Mouse (Mus musculus): ENCODE data around the gene Mgarp.
"Not testable (repeated sequence)": the region's sequence is repeated elsewhere in the genome, so short reads cannot be mapped to it uniquely, and the experiment has no call there.

The Mgarp gene

DNA sequence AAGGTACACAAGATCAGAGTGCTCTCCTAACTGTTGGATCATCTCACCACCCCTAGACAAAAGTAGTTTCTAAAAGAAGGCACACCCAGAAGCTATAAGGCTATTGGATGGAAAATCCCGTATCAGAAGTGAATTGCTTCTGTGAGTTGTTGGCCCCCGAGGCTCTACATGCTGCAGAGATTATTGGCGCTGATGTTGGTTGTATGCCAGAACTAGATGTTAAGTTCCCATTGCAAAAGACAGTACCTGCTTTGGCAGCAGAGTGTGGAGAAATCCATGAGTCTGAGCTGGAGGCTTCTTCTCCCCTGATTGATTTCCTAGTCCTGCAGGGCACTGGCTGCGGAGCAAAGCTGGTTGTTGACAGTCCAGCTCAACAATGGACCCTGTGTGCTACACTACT, 28.5 kb downstream of the Mgarp start:
- in situ Hi-C loops (cut with MboI, MseI) = loop anchor here (5.0 kb wide), 1 partner anchor 136 kb away; no protein-coding TSS in a partner anchor

GRCm38 (mm10) chr3:51366926-51367325, 29.6 kb downstream of the Mgarp start:
- in situ Hi-C loops (cut with MboI, MseI) = loop anchor here (5.0 kb wide), 1 partner anchor 135 kb away; no protein-coding TSS in a partner anchor

DNA sequence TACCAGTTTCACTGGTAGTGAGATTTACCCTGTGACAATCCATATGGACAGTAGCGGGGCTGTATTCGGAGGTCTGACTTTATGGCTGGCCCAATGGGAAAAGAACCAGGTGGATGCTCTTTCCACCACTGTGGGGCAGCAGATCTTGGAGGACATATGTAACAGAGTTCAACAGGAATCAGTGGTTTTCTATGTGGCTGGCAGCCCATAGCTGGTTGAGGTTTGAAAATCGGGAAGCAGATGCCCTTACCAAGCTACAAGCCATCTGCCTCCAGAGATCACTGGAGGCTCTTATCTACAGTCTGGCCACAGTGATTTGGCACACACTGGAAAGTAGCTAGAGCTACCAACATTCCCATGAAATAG, 31.0 kb downstream of the Mgarp start:
- in situ Hi-C loops (cut with MboI, MseI) = loop anchor here (5.0 kb wide), 1 partner anchor 133 kb away; no protein-coding TSS in a partner anchor

DNA sequence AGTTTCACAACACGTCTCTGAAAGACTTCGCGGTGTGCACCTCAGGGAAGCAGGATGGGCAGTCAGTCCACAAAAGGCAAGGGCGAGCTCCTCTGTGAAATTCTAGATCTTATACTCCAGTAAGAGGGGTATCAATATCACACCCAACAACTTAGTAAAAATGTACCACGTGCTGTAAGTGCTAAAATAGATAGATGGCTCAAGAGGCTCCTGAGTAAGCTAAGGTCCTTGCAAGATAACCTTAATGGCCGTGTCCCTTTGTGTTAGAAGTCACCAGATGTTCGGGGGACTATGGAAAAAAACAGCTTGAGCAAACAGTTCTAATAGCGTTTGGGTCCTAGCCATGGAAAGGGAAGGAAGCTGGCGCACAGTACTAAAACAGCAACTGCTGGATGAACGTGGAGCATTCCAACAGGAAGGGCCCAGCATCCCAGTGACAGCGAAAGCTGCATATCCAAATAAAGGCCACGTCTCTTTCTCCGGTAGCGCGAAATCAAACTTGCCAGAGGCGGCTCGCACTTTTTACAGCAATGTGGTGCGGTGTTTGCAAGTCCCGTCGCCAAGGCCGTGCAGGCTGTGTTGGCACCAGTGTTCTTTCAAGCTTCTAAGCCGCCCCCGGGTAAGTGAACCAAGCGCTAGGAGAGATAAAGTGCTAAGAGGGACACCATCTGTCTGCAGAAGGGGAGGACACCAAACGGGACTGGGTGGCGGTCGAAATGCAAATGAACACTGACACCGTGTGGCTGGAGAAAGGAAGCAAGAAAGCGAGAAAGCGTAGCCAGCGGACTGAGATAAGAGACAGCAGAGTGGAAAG, 31.6 kb downstream of the Mgarp start:
- in situ Hi-C loops (cut with MboI, MseI) = loop anchor here (5.0 kb wide), 1 partner anchor 133 kb away; no protein-coding TSS in a partner anchor

GRCm38 (mm10) chr3:51361066-51361465, 35.5 kb downstream of the Mgarp start:
- in situ Hi-C loops (cut with MboI, MseI) = no loop called here

DNA sequence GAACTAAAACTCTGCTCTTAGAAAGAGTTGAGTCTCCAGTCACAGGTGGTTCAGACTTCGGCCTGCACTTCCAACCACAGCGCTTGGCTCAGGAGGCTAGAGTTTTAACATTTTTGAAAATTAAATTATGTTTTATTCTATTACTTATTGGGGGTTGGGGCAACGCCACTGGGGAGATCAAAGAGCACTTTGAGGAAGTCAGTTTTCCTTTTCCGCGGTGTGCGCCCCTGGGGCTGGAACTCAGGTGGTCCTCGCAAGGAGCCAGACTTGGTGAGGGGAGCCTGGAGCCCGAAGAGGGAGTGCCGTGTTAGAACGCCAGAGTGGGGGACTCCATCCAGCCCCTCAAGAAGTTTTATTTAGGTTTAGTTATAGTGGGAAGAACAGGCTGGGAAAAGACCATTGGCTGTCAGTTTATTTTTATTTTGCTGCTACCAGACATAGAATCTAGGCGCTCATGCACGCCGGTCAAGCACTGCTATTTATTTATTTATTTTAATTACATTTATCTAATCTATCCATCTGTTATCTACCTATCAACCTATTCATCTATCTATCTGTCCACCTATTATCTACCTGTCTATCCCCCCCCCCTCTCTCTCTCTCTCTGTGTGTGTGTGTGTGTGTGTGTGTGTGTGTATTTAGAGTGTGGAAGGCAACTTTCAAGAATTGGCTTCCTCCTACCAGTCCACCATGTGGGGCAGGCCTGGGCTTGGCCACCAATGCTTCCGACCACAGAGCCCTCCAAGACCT, 36.8 kb downstream of the Mgarp start:
- in situ Hi-C loops (cut with MboI, MseI) = loop anchor here (5.0 kb wide), 1 partner anchor 72 kb away; no protein-coding TSS in a partner anchor

DNA sequence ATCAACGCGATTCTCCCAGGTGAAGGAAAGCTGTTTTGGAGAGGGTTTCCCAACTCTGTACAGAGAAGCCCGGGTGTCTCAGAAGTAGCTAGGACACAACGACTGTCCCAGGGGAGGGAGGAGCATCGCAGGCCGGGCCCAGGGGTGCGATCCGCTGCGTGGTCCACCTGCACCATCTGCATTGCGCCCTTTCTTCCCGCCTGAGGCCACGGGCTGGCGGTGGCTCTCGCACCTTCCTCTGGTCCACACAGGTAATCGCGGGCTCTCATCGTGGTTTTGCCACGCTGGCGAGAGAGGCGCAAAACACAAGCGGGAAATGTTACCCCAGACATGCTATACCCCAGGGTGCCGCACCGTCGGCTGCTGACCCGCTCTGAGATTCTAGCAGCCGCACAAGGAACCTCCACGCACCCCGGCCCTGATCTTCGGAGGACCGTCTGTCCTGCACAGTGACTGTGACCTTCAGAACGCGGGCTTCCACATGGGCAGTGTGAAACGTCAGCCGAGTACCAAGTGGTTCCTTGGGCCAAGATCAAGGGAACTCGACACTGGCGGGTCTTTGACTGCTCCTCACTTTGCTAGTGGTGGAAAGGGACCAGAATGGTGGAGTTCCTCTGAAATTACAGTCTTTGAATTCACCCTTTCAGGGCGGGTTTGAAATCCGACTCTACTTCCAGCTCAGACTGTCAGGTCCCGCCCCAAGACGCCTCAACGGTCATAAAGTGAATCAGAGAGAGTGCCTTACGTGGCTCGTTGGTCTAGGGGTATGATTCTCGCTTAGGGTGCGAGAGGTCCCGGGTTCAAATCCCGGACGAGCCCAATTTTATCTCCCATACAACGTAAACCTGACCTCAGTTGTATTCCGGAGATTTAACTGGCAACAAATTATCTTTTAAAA, 37.6 kb downstream of the Mgarp start:
- in situ Hi-C loops (cut with MboI, MseI) = loop anchor here (5.0 kb wide), 1 partner anchor 72 kb away; no protein-coding TSS in a partner anchor

GRCm38 (mm10) chr3:51358181-51358580, 38.4 kb downstream of the Mgarp start:
- in situ Hi-C loops (cut with MboI, MseI) = loop anchor here (5.0 kb wide), 1 partner anchor 71 kb away; no protein-coding TSS in a partner anchor

- in situ Hi-C loops (cut with MboI, MseI) = loop anchor here (5.0 kb wide), 1 partner anchor 70 kb away; no protein-coding TSS in a partner anchor
Measured at GRCm38 (mm10) chr3:51357624-51358023, 38.9 kb downstream of the Mgarp start.

- in situ Hi-C loops (cut with MboI, MseI) = loop anchor here (5.0 kb wide), 1 partner anchor 70 kb away; no protein-coding TSS in a partner anchor
Measured at GRCm38 (mm10) chr3:51357078-51357477, 39.5 kb downstream of the Mgarp start.

- in situ Hi-C loops (cut with MboI, MseI) = loop anchor here (5.0 kb wide), 1 partner anchor 68 kb away; no protein-coding TSS in a partner anchor
Measured at GRCm38 (mm10) chr3:51354956-51355355, 41.6 kb downstream of the Mgarp start.

GRCm38 (mm10) chr3:51354034-51354427, 42.5 kb downstream of the Mgarp start:
- in situ Hi-C loops (cut with MboI, MseI) = no loop called here

GRCm38 (mm10) chr3:51353325-51354033, 43.1 kb downstream of the Mgarp start:
- in situ Hi-C loops (cut with MboI, MseI) = no loop called here

GRCm38 (mm10) chr3:51350806-51351205, 45.7 kb downstream of the Mgarp start:
- in situ Hi-C loops (cut with MboI, MseI) = no loop called here

DNA sequence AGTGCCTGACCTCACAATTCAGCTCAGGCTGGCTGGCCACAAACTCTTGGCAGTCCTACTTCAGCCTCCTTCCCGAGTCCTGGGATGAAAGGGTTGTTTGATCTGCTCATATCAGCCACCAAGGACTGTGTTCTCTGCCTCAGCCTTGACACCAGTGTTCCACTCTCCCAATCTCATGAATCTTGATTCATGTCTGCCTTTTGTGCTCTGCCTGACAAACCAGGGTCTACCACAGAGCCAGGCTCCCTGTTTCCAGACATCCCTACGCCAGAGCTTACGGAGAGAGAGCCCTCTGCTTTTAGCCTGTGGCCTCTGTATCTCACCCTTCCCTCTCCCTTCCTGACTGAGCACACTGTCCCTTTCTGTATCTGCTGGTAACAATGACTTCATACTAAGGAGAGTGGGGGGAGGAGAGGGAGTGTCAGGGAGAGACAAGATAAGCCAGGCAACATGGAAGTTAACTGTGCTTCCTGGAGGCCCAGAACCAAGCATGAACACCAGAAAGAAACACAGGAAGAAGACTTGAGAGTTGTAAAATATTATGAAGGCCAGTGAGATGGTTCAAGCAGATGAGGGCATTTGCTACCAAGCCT, 47.8 kb downstream of the Mgarp start:
- in situ Hi-C loops (cut with MboI, MseI) = no loop called here

DNA sequence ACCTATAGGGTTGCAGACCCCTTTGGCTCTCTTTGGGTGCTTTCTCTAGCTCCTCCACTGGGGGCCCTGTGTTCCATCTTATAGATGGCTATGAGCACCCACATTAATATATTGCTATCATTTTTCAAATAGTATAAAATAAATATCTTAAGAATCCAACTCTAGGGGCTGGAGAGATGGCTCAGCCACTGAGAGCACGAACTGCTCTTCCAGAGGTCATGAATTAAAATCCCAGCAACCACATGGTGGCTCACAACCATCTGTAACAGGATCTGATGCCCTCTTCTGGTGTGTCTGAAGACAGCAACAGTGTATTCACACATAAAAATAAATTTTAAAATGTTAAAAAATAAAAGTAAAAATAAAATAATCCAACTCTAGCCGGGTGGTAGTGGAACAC, 51.5 kb downstream of the Mgarp start:
- in situ Hi-C loops (cut with MboI, MseI) = not testable (repeated sequence)

- in situ Hi-C loops (cut with MboI, MseI) = not testable (repeated sequence)
Measured at GRCm38 (mm10) chr3:51344182-51344581, 52.4 kb downstream of the Mgarp start.

DNA sequence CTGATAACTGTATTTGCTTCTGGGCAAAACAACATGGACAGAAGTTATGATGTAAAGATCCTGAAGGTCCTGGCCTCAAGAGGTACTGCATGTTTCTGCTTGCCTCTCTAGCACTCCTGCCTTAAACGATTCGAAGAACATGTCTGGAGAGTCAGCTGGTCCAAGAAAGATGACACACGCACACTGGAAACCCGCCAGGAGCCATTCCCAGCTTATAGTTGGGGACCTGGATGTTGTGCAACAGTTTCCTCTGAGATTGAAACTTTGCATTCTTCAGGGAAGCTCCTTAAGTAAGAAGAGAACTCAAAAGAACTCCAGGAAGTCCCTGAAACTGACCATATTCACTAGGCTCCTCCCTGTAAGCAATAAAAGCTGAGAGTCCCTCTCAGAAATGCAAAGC, 53.3 kb downstream of the Mgarp start:
- in situ Hi-C loops (cut with MboI, MseI) = no loop called here

- in situ Hi-C loops (cut with MboI, MseI) = no loop called here
Measured at GRCm38 (mm10) chr3:51342152-51342551, 54.4 kb downstream of the Mgarp start.
